Mouse (Mus musculus) liver, embryonic 14.5 days (tissue): Measurements from ENCODE around the gene Fndc9.

ENCODE experiments used
- CTCF ChIP-seq: IDR thresholded peaks from 2 replicates; pipeline ENCODE4 v1.5.1; 2016; ENCODE audit warnings: antibody characterized with exemption, low read depth, control low read depth
- EP300 ChIP-seq: IDR thresholded peaks from 2 replicates; pipeline ENCODE4 v1.6.1; 2016; ENCODE audit warnings: antibody characterized with exemption, low read depth

DNA sequence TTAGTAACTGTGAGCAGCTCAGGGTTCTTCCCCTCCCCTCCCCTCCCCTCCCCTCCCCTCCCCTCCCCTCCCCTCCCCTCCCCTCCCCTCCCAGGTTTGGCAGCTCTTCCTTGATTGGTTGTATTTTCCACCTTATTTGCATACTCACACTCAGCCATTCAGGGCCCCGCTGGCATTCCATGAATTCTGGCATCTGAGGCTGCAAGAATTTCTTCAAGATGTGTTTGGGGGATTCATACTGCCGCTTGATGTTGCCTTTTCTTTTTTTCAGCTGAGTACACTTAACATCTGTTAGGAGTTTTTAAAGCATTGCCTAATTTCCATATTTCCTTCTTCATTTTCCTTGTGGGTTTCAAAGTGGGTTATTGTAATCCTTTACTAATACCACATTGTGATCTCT, 47.0 kb upstream of the Fndc9 start:
- TF ChIP-seq EP300, result no peak
- no peak for TF ChIP-seq CTCF
